Mouse (Mus musculus): ENCODE results near the gene Casz1. TPM values are rescaled to one million over a fixed set of nuclear protein-coding genes. Genes with fewer than 3 reads are reported as not detected.
A peak's percentile ranks its signal among the peaks of the same experiment; 100 is the strongest.

The Casz1 gene
- polyA plus RNA-seq, 1 experiment from 2014 or later, result 9.7 TPM

GRCm38 (mm10) chr4:148881001-148881669 lies 76.9 kb downstream of the Casz1 start:
- Histone ChIP-seq H3K36me3 (ENCODE audit: insufficient read depth, low read length) (no peaks in the 10 kb centered on the region), H3K27me3 (replicated peaks; ENCODE audit: insufficient read depth, low read length) (no peaks in the 10 kb centered on the region), H3K9me3 (ENCODE audit: low read length) (no peaks in the 10 kb centered on the region), H3K4me2 (replicated peaks; ENCODE audit: low read depth, low read length) (no peak overlapping the region), H3K4me1 (ENCODE audit: insufficient read depth, low read depth, low read length) (no peaks in the 10 kb centered on the region), H3K27ac (ENCODE audit: low read length) (peak overlapping the region; percentile 51), H3K9ac (replicated peaks; ENCODE audit: low read depth) (no peak overlapping the region), H3K4me3 (ENCODE audit: low read depth, low read length) (no peak overlapping the region)
- ATAC-seq, result peak; percentile 49; the same call in 1 of the 2 replicates
- WGBS, result 38% methylated on average over 17 of the region's 17 CpGs
- no peak for DNase-seq (ENCODE audit: low spot score)
- TF ChIP-seq CTCF (IDR thresholded peaks at IDR 0.05) (no peak), EP300 (IDR thresholded peaks at IDR 0.05) (no peak)

DNA sequence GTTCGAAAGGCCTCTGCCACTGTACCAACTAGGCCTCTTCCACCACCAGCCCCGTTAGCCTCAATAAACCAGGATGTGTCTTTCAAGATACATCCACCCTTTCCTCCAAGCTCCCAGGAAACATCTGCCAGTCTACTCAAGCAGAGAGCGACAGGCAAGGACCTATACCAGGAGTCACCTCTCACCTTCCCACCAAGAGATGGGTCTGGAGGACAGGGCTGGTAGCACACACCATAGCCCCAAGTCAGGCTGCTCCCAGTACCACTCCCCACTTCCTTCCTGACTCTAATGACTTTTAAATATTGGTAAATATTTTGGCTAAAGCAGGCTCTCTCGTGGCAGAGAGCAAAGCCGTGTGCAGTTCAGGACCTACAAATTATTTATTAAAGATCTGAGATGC lies 77.6 kb downstream of the Casz1 start:
- H3K4me3 ChIP-seq (ENCODE audit: low read depth, low read length), result no peak overlapping the region
- 0 out of 2 replicates have a peak overlapping the region, but pooled peaks have one; percentile 3 for H3K4me2 ChIP-seq (replicated peaks; ENCODE audit: low read depth, low read length)
- no peak for TF ChIP-seq CTCF (IDR thresholded peaks at IDR 0.05)
- no peak for DNase-seq (ENCODE audit: low spot score)
- ATAC-seq, result no peak
- 56% methylated on average over 5 of the region's 5 CpGs for WGBS
- H3K27me3 ChIP-seq (replicated peaks; ENCODE audit: insufficient read depth, low read length), result no peaks in the 10 kb centered on the region
- H3K4me1 ChIP-seq (ENCODE audit: insufficient read depth, low read depth, low read length), result no peaks in the 10 kb centered on the region
- no peak overlapping the region for H3K9ac ChIP-seq (replicated peaks; ENCODE audit: low read depth)
- no peaks in the 10 kb centered on the region for H3K36me3 ChIP-seq (ENCODE audit: insufficient read depth, low read length)
- H3K9me3 ChIP-seq (ENCODE audit: low read length), result no peaks in the 10 kb centered on the region
- H3K27ac ChIP-seq (ENCODE audit: low read length), result peak overlapping the region; percentile 51

GRCm38 (mm10) chr4:148882360-148882929 lies 78.2 kb downstream of the Casz1 start:
- H3K27me3 ChIP-seq (replicated peaks; ENCODE audit: insufficient read depth, low read length), result no peaks in the 10 kb centered on the region
- no peaks in the 10 kb centered on the region for H3K9me3 ChIP-seq (ENCODE audit: low read length)
- H3K36me3 ChIP-seq (ENCODE audit: insufficient read depth, low read length), result no peaks in the 10 kb centered on the region
- DNase-seq (ENCODE audit: low spot score) (peak; percentile 47), ATAC-seq (peak; percentile 56)
- H3K9ac ChIP-seq (replicated peaks; ENCODE audit: low read depth), result no peak overlapping the region
- TF ChIP-seq EP300 (IDR thresholded peaks at IDR 0.05), result peak; percentile 22; the same call in 1 of the 2 replicates
- TF ChIP-seq CTCF (IDR thresholded peaks at IDR 0.05), result peak; percentile 30
- H3K4me1 ChIP-seq (ENCODE audit: insufficient read depth, low read depth, low read length), result no peaks in the 10 kb centered on the region
- H3K4me2 ChIP-seq (replicated peaks; ENCODE audit: low read depth, low read length), result peak overlapping the region; percentile 33; the same call in 1 of the 2 replicates
- peak overlapping the region; percentile 70 for H3K27ac ChIP-seq (ENCODE audit: low read length)
- no peak overlapping the region for H3K4me3 ChIP-seq (ENCODE audit: low read depth, low read length)
- WGBS, result 18% methylated on average over 17 of the region's 17 CpGs

GRCm38 (mm10) chr4:148884596-148884995 lies 80.4 kb downstream of the Casz1 start:
- TF ChIP-seq CTCF (IDR thresholded peaks at IDR 0.05) (no peak), EP300 (IDR thresholded peaks at IDR 0.05) (no peak)
- Histone ChIP-seq H3K4me1 (ENCODE audit: insufficient read depth, low read depth, low read length) (no peaks in the 10 kb centered on the region), H3K4me2 (replicated peaks; ENCODE audit: low read depth, low read length) (no peak overlapping the region), H3K9ac (replicated peaks; ENCODE audit: low read depth) (no peak overlapping the region), H3K4me3 (ENCODE audit: low read depth, low read length) (no peak overlapping the region), H3K27ac (ENCODE audit: low read length) (no peak overlapping the region), H3K36me3 (ENCODE audit: insufficient read depth, low read length) (no peaks in the 10 kb centered on the region), H3K27me3 (replicated peaks; ENCODE audit: insufficient read depth, low read length) (no peaks in the 10 kb centered on the region), H3K9me3 (ENCODE audit: low read length) (no peaks in the 10 kb centered on the region)
- ATAC-seq, result no peak
- no peak for DNase-seq (ENCODE audit: low spot score)
- 77% methylated on average over 14 of the region's 14 CpGs for WGBS

DNA sequence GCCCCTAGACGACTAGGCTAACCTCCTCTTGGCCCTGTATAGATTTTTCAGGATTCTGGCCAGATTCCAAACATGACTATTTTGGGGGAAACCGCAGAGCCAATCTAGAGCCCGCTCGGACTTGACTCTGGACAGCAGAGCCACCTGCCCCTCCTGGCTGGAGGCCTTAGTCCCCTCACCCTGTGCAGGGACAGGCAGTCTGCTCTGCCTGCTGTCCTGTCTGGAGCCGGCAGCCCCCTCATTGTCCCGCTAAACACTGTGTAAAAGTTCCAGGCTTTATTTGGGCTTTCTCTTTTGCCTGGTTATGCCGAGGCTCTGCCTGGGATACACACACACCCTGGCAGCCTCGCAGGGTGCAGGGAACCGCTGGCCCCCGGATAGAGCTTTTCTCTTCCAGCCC lies 81.2 kb downstream of the Casz1 start:
- H3K27me3 ChIP-seq (replicated peaks; ENCODE audit: insufficient read depth, low read length), result no peaks in the 10 kb centered on the region
- no peak overlapping the region for H3K27ac ChIP-seq (ENCODE audit: low read length)
- no peak overlapping the region for H3K4me2 ChIP-seq (replicated peaks; ENCODE audit: low read depth, low read length)
- TF ChIP-seq EP300 (IDR thresholded peaks at IDR 0.05) (no peak), CTCF (IDR thresholded peaks at IDR 0.05) (no peak)
- no peak overlapping the region for H3K4me3 ChIP-seq (ENCODE audit: low read depth, low read length)
- ATAC-seq (no peak), DNase-seq (ENCODE audit: low spot score) (no peak)
- 31% methylated on average over 10 of the region's 10 CpGs for WGBS
- no peak overlapping the region for H3K9ac ChIP-seq (replicated peaks; ENCODE audit: low read depth)
- H3K9me3 ChIP-seq (ENCODE audit: low read length), result no peaks in the 10 kb centered on the region
- no peaks in the 10 kb centered on the region for H3K4me1 ChIP-seq (ENCODE audit: insufficient read depth, low read depth, low read length)
- no peaks in the 10 kb centered on the region for H3K36me3 ChIP-seq (ENCODE audit: insufficient read depth, low read length)

- 46% methylated on average over 9 of the region's 9 CpGs for WGBS
- ATAC-seq, result no peak
Observed at GRCm38 (mm10) chr4:148885921-148886540, 81.8 kb downstream of the Casz1 start.

More at GRCm38 (mm10) chr4:148885921-148886540, 81.8 kb downstream of the Casz1 start:
- Histone ChIP-seq H3K36me3 (ENCODE audit: insufficient read depth, low read length) (no peaks in the 10 kb centered on the region), H3K9me3 (ENCODE audit: low read length) (no peaks in the 10 kb centered on the region), H3K4me2 (replicated peaks; ENCODE audit: low read depth, low read length) (no peak overlapping the region), H3K27me3 (replicated peaks; ENCODE audit: insufficient read depth, low read length) (no peaks in the 10 kb centered on the region), H3K27ac (ENCODE audit: low read length) (no peak overlapping the region), H3K9ac (replicated peaks; ENCODE audit: low read depth) (no peak overlapping the region), H3K4me3 (ENCODE audit: low read depth, low read length) (no peak overlapping the region), H3K4me1 (ENCODE audit: insufficient read depth, low read depth, low read length) (peaks cover 3% of the 10 kb centered on the region; the same call in 1 of the 2 replicates)
- no peak for DNase-seq (ENCODE audit: low spot score)
- TF ChIP-seq CTCF (IDR thresholded peaks at IDR 0.05) (no peak), EP300 (IDR thresholded peaks at IDR 0.05) (no peak)
